Mouse (Mus musculus) lung, embryonic 14.5 days (tissue): Measurements from ENCODE around the gene Mrtfb. TPM values are rescaled to one million over a fixed set of nuclear protein-coding genes. Genes with fewer than 3 reads are reported as not detected.

ENCODE experiments used
- ATAC-seq: fragments of 200-750 bp; cut with Nextera tagmentation; 2 replicates; pipeline ENCODE4 v1.8.0; 2017; ENCODE audit warnings: mild to moderate bottlenecking, moderate TSS enrichment, moderate library complexity; ENCODE audit not compliant: insufficient read depth
- DNase-seq: peaks from one replicate; pipeline ENCODE4 v3.0.0-alpha.2; 2015
- H3K27ac ChIP-seq: fragments of 300-500 bp; sonication (generic); 2 replicates; pipeline ENCODE4 v1.5.1; 2014; ENCODE audit warnings: low read depth, mild to moderate bottlenecking, moderate library complexity
- H3K27me3 ChIP-seq: fragments of 300-500 bp; sonication (generic); 2 replicates; pipeline ENCODE4 v1.6.1; 2014; ENCODE audit warnings: low read length, control low read depth; ENCODE audit not compliant: insufficient read depth
- H3K36me3 ChIP-seq: fragments of 300-500 bp; sonication (generic); 2 replicates; pipeline ENCODE4 v1.6.1; 2014; ENCODE audit warnings: control low read depth; ENCODE audit not compliant: insufficient read depth
- H3K4me1 ChIP-seq: fragments of 300-500 bp; sonication (generic); 2 replicates; pipeline ENCODE4 v1.6.1; 2014; ENCODE audit warnings: antibody characterized with exemption, control low read depth; ENCODE audit not compliant: insufficient read depth
- H3K4me2 ChIP-seq: fragments of 300-500 bp; sonication (generic); 2 replicates; pipeline ENCODE4 v1.6.1; 2014; ENCODE audit warnings: mild to moderate bottlenecking
- H3K4me3 ChIP-seq: fragments of 300-500 bp; sonication (generic); 2 replicates; pipeline ENCODE4 v1.5.1; 2014; ENCODE audit warnings: low read depth, low read length
- H3K9ac ChIP-seq: fragments of 300-500 bp; sonication (generic); 2 replicates; pipeline ENCODE4 v1.6.1; 2014
- H3K9me3 ChIP-seq: fragments of 300-500 bp; sonication (generic); 2 replicates; pipeline ENCODE4 v1.6.1; 2016; ENCODE audit warnings: low read depth, low read length, control low read depth
- CTCF ChIP-seq: IDR thresholded peaks from 2 replicates; pipeline ENCODE4 v1.5.1; 2016; ENCODE audit warnings: antibody characterized with exemption, low read depth
- WGBS: fragments of 180-500 bp; shearing (Covaris S2); extraction: QIAGEN DNeasy Blood & Tissue Kit; methylation state at CpG from one replicate; pipeline ENCODE4 v1.1.7; 2014; 5-methylcytosine and 5-hydroxymethylcytosine counted together
- polyA plus RNA-seq: library from polyadenylated mRNA; unstranded; fragments of >200 nt; fragmentation: Nextera tagmentation; extraction: Ambion mirVana; gene quantifications from 2 replicates; pipeline ENCODE4 v1.2.1, GENCODE M21; 2014

Mrtfb gene
- polyA plus RNA-seq, 1 experiment from 2014 or later: 33.9 TPM

DNA sequence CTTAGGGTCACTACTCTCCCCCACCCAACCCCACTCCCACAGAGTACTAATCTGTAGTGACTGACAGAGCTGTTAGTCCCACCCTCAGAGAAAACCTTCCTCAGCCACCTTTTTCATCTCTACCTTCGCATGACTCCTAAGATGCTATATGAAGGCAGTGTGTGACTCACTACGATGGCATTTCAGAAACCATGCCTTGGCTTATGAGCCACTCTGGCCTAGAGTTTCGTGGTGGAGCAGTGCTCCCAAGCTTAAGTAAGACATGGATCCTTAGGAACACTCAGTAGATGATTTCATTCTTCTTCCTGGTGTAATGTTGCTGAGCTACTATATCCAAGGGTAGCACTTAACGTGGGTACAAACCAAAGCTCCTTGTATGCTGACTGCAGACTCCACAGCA, 94.4 kb downstream of the Mrtfb start:
- DNase-seq (no peak), ATAC-seq (no peak)
- Histone ChIP-seq H3K4me1 (0 out of 2 replicates have a peak, but pooled peaks cover 3% of the 10 kb centered on the region), H3K4me2 (no peak overlapping the region), H3K27me3 (no peaks in the 10 kb centered on the region), H3K27ac (no peak overlapping the region), H3K36me3 (no peaks in the 10 kb centered on the region), H3K9ac (no peak overlapping the region), H3K4me3 (no peak overlapping the region), H3K9me3 (no peaks in the 10 kb centered on the region)
- WGBS: 83% methylated on average over 4 of the region's 4 CpGs
- no peak for TF ChIP-seq CTCF

DNA sequence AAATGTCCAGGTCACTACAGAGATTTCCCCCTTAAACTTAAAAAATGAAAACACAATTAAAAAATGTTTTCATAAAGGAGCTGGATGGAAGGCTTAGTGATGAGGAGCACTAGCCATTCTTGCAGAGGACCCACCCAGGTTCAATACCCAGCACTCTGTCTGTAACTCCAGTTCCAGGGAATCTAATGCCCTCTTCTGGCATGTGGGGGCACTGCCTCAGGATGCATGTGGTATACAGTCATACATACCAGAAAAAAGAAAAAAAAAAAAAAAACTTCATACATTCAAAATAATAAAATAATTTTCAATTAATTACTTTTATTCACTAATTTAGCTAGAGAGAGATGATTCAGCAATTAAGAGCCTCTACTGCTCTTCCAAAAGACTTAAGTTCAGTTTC, 95.0 kb downstream of the Mrtfb start:
- Histone ChIP-seq H3K27me3 (no peaks in the 10 kb centered on the region), H3K36me3 (no peaks in the 10 kb centered on the region), H3K27ac (no peak overlapping the region), H3K9me3 (no peaks in the 10 kb centered on the region), H3K9ac (no peak overlapping the region), H3K4me1 (0 out of 2 replicates have a peak, but pooled peaks cover 3% of the 10 kb centered on the region), H3K4me3 (no peak overlapping the region), H3K4me2 (no peak overlapping the region)
- TF ChIP-seq CTCF: peak; percentile 43; the same call in 1 of the 2 replicates
- no peak for ATAC-seq
- no peak for DNase-seq

DNA sequence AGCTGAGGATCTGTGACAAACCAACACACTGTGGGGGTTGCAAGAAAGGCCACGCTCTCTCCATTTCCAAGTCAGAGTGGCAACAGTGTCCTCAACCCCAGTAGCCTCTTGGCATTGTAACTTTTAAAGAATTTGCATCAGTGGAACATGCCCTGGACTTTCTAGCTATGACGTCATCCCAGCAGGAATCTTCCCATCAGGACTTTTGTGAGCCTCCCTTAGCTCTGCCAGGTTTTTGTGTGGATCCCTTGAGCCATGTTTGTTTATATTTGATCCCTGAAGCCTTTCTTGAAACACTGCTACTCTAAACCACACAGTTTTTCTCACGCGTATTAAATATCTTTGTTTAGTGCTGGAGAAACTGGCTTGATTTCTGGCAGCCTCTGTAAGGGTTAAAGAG, 97.6 kb downstream of the Mrtfb start:
- DNase-seq (peak; percentile 61), ATAC-seq (no peak)
- no peaks in the 10 kb centered on the region for H3K27me3 ChIP-seq
- no peak overlapping the region for H3K27ac ChIP-seq
- no peak overlapping the region for H3K9ac ChIP-seq
- 34% methylated on average over 4 of the region's 4 CpGs for WGBS
- no peaks in the 10 kb centered on the region for H3K9me3 ChIP-seq
- H3K4me1 ChIP-seq: peaks cover 11% of the 10 kb centered on the region; the same call in 1 of the 2 replicates
- TF ChIP-seq CTCF: no peak
- no peak overlapping the region for H3K4me3 ChIP-seq
- H3K36me3 ChIP-seq: no peaks in the 10 kb centered on the region
- no peak overlapping the region for H3K4me2 ChIP-seq

DNA sequence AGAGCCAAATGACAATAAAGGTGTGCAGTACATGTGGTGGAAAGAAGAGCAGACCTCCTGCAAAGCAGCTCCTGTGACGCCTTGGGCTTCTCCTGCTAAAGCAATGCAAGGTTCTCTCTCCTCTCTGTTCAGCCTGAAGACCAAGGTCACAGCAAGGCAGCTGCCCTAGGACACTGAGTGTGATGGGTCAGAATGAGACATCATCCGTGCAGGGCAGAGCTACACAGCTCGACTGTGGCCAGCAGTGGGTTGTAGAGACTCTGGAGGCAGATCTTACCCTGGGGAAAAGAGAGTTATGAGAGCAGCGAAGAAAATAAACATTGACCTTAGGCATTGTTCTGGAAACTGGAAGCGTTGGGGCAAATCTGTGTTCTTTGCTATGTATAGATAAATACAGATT, 98.2 kb downstream of the Mrtfb start:
- H3K27ac ChIP-seq: no peak overlapping the region
- peaks cover 11% of the 10 kb centered on the region; the same call in 1 of the 2 replicates for H3K4me1 ChIP-seq
- H3K36me3 ChIP-seq: no peaks in the 10 kb centered on the region
- no peak overlapping the region for H3K4me2 ChIP-seq
- H3K9me3 ChIP-seq: no peaks in the 10 kb centered on the region
- no peaks in the 10 kb centered on the region for H3K27me3 ChIP-seq
- H3K9ac ChIP-seq: no peak overlapping the region
- WGBS: 48% methylated on average over 5 of the region's 5 CpGs
- no peak overlapping the region for H3K4me3 ChIP-seq
- ATAC-seq: no peak
- no peak for DNase-seq
- no peak for TF ChIP-seq CTCF

DNA sequence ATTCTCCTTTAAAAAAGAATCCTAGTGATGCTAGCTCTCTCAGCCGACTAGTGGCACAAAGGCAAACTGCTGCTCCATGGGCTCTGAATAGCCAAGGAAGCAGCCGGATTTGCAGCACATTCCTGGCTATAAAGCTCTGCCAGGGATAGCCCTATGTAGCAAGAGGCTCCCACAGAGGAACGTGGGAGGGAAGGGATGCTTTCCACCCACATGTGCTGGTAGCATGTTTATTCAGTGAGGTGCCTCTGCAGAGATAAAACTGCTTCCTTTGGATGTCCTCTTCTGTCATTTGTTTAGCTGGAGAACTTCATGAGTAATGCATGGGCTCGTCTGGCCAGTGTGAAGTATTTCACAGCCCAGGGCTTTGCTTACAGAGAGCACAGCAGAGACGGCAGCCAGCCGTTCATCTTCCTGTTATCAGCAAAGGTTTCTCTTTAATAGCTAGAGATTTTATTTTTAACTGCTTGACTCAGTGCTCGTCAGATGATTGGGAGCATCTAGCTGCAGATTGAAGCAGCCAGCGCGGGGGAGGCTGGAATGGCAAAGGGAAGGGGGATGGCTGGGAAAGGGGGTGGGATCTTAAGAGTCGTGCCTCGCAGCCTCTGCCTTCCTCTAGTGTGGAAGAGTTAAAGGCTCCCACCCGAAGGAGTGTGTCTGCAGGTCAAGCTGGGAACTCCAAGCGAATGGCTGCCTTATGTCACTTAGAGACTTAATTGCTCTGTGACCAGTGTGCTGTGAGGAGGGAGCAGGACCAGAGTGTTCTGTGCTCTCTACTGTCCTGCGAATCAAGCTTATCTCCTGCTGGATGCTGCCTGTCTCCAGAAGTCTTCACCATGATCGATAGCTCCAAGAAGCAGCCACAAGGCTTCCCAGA, 101.8 kb downstream of the Mrtfb start:
- ATAC-seq: peak; percentile 91
- H3K27me3 ChIP-seq: no peaks in the 10 kb centered on the region
- peak; percentile 90 for DNase-seq
- H3K27ac ChIP-seq: peak overlapping the region; percentile 6; the same call in 1 of the 2 replicates
- peak overlapping the region; percentile 54 for H3K4me2 ChIP-seq
- no peak overlapping the region for H3K9ac ChIP-seq
- TF ChIP-seq CTCF: peak; percentile 81
- H3K9me3 ChIP-seq: no peaks in the 10 kb centered on the region
- H3K4me3 ChIP-seq: peak overlapping the region; percentile 14; the same call in 1 of the 2 replicates
- peaks cover 11% of the 10 kb centered on the region; the same call in 1 of the 2 replicates for H3K4me1 ChIP-seq
- 6% methylated on average over 15 of the region's 15 CpGs for whole genome bisulfite sequencing
- H3K36me3 ChIP-seq: no peaks in the 10 kb centered on the region

DNA sequence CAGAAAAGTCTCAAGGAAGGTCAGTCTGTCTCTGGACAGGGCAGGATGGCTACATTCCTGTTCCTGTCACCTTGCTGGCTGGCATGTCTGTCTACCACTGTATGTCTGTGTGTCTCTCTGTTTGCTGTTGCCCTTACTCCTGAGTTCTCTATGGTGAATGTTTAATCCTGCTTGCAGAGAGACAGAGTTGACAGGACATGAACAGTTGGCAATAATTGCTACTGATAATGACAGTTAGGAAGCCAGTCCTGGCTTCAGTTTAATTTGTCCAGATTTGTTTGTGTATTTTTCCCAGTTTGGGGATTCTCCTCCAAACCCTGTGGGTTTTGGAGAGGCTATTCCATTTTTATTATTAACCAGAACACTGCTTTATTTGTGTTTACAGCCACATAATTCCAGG, 102.5 kb downstream of the Mrtfb start:
- Histone ChIP-seq H3K9me3 (no peaks in the 10 kb centered on the region), H3K27ac (no peak overlapping the region), H3K9ac (no peak overlapping the region), H3K4me2 (peak overlapping the region; percentile 54), H3K4me3 (no peak overlapping the region), H3K4me1 (peaks cover 11% of the 10 kb centered on the region; the same call in 1 of the 2 replicates), H3K27me3 (no peaks in the 10 kb centered on the region), H3K36me3 (no peaks in the 10 kb centered on the region)
- ATAC-seq: no peak
- TF ChIP-seq CTCF: no peak
- no peak for DNase-seq

DNA sequence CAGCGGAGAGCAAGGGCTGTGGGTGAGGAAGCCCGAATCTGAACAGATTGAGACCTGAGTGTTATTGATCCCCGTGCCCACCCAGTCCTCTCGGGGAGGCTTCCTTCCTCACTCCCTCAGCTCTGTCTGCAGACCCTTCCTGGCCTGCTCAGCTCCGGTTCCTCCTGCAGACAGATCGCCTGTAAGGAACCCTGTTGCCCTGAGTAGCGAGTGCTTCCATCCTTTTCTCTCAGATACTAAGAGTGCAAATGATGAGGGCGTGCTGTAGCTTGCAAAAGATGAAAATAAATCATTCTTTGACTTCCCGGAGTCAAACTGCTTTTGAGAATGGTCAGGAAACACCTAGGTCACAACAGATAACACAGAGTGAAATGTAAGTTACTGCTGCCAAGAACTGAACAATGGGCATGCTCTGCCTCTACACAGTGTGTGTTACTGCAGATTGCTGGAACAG, 103.2 kb downstream of the Mrtfb start:
- H3K27ac ChIP-seq: peak overlapping the region; percentile 1; the same call in 1 of the 2 replicates
- H3K4me3 ChIP-seq: 0 out of 2 replicates have a peak overlapping the region, but pooled peaks have one; percentile 2
- no peaks in the 10 kb centered on the region for H3K9me3 ChIP-seq
- no peaks in the 10 kb centered on the region for H3K27me3 ChIP-seq
- H3K9ac ChIP-seq: no peak overlapping the region
- H3K36me3 ChIP-seq: no peaks in the 10 kb centered on the region
- DNase-seq: peak; percentile 44
- no peak for ATAC-seq
- 31% methylated on average over 9 of the region's 9 CpGs for WGBS
- H3K4me2 ChIP-seq: peak overlapping the region; percentile 2; the same call in 1 of the 2 replicates
- H3K4me1 ChIP-seq: peaks cover 8% of the 10 kb centered on the region; the same call in 1 of the 2 replicates
- no peak for TF ChIP-seq CTCF
